ENCODE assay signal across 11 mouse cellular contexts in genomic region chr16:84042010-84042449, GRCm38 (mm10).
DNase-seq lines count a peak whose midpoint lies in the region; ATAC-seq and TF ChIP-seq lines count a peak whose summit lies in the region.
"Had no signal": no experiment of that assay in that cellular context is flagged by ENCODE, and none has a peak within 500 bp of the region (broad histone marks: within the 10 kb centered on the region; RNA-seq: fewer than 3 reads in every experiment).

No protein-coding gene starts in this region.

- 82% methylated on average over 4 of the region's 4 CpGs for WGBS in midbrain, embryonic 12.5 days
- WGBS in midbrain, embryonic 10.5 days, result 88% methylated on average over 4 of the region's 4 CpGs
- WGBS in forebrain, embryonic 15.5 days, result 29% methylated on average over 4 of the region's 4 CpGs
- 84% methylated on average over 4 of the region's 4 CpGs for WGBS in heart, embryonic 11.5 days (ENCODE audit: insufficient replicate concordance)
- 78% methylated on average over 4 of the region's 4 CpGs for WGBS in kidney, embryonic 15.5 days
- WGBS in lung, adult 2 months, result 66% methylated on average over 4 of the region's 4 CpGs

- H3K27ac ChIP-seq in midbrain, embryonic 12.5 days (replicated peaks), result no peak overlapping the region
- no peak overlapping the region for H3K27ac ChIP-seq in midbrain, embryonic 10.5 days (replicated peaks)
- H3K27ac ChIP-seq in forebrain, embryonic 15.5 days (replicated peaks), result peak overlapping the region; percentile 33; the same call in 1 of the 2 replicates
- no peak overlapping the region for H3K27ac ChIP-seq in heart, embryonic 11.5 days (ENCODE audit: low read depth, low read length)
- H3K27ac ChIP-seq in kidney, embryonic 15.5 days, result no peak overlapping the region

- TF ChIP-seq POLR2A in lung, adult 2 months (IDR thresholded peaks at IDR 0.05; ENCODE audit: borderline replicate concordance, extremely low read depth, low read depth, low read length), result no peak

- no peaks in the 10 kb centered on the region for H3K9me3 ChIP-seq in midbrain, embryonic 12.5 days
- H3K9me3 ChIP-seq in midbrain, embryonic 10.5 days (replicated peaks), result no peaks in the 10 kb centered on the region
- no peaks in the 10 kb centered on the region for H3K9me3 ChIP-seq in forebrain, embryonic 15.5 days
- H3K9me3 ChIP-seq in heart, embryonic 11.5 days (replicated peaks; ENCODE audit: control insufficient read depth, low read length), result no peaks in the 10 kb centered on the region
- no peaks in the 10 kb centered on the region for H3K9me3 ChIP-seq in kidney, embryonic 15.5 days (replicated peaks)

- no peak overlapping the region for H3K4me2 ChIP-seq in midbrain, embryonic 12.5 days (replicated peaks)
- H3K4me2 ChIP-seq in forebrain, embryonic 15.5 days (replicated peaks), result 0 out of 2 replicates have a peak overlapping the region, but pooled peaks have one; percentile 17
- H3K4me2 ChIP-seq in heart, embryonic 11.5 days, result no peak overlapping the region
- H3K4me2 ChIP-seq in kidney, embryonic 15.5 days, result no peak overlapping the region

- peak; percentile 45; the same call in 1 of the 2 replicates for ATAC-seq in midbrain, embryonic 12.5 days (ENCODE audit: low FRiP score, low read depth)
- peak; percentile 96 for ATAC-seq in forebrain, embryonic 15.5 days (replicated peaks)
- no peak for ATAC-seq in heart, embryonic 11.5 days (replicated peaks; ENCODE audit: insufficient number of reproducible peaks, low FRiP score, low TSS enrichment)
- ATAC-seq in kidney, embryonic 15.5 days (replicated peaks; ENCODE audit: low FRiP score), result no peak
- ATAC-seq: lung, postnatal 0 days had no signal

- H3K4me3 ChIP-seq in midbrain, embryonic 12.5 days, result no peak overlapping the region
- H3K4me3 ChIP-seq in midbrain, embryonic 10.5 days, result no peak overlapping the region
- no peak overlapping the region for H3K4me3 ChIP-seq in forebrain, embryonic 15.5 days
- H3K4me3 ChIP-seq in heart, embryonic 11.5 days (ENCODE audit: low read depth, low read length), result no peak overlapping the region
- no peak overlapping the region for H3K4me3 ChIP-seq in kidney, embryonic 15.5 days (replicated peaks)
- H3K4me3 ChIP-seq in lung, adult 2 months (replicated peaks; ENCODE audit: extremely low read depth, low read depth, low read length), result no peak overlapping the region

- no peak for DNase-seq in midbrain, embryonic 10.5 days (ENCODE audit: low spot score)
- DNase-seq in left cerebral cortex, adult 11 months (ENCODE audit: low spot score), result peak; percentile 26
- DNase-seq in right cerebral cortex, postnatal 36 days (ENCODE audit: low spot score in 2 of 2), result peak; percentile 18 to 32
- no peak for DNase-seq in lung, adult 2 months
- DNase-seq: embryo, embryonic 11 days had no signal

- H3K9ac ChIP-seq in midbrain, embryonic 12.5 days (replicated peaks), result no peak overlapping the region
- no peak overlapping the region for H3K9ac ChIP-seq in forebrain, embryonic 15.5 days (replicated peaks)
- no peak overlapping the region for H3K9ac ChIP-seq in heart, embryonic 11.5 days (ENCODE audit: low read depth, low read length)
- H3K9ac ChIP-seq in kidney, embryonic 15.5 days, result no peak overlapping the region

- H3K36me3 ChIP-seq in midbrain, embryonic 12.5 days, result no peaks in the 10 kb centered on the region
- no peaks in the 10 kb centered on the region for H3K36me3 ChIP-seq in midbrain, embryonic 10.5 days
- H3K36me3 ChIP-seq in forebrain, embryonic 15.5 days, result no peaks in the 10 kb centered on the region
- H3K36me3 ChIP-seq in heart, embryonic 11.5 days (ENCODE audit: control insufficient read depth, insufficient read depth, low read length), result no peaks in the 10 kb centered on the region
- no peaks in the 10 kb centered on the region for H3K36me3 ChIP-seq in kidney, embryonic 15.5 days
- H3K36me3 ChIP-seq: G1E had no signal

- H3K4me1 ChIP-seq in midbrain, embryonic 12.5 days, result no peaks in the 10 kb centered on the region
- H3K4me1 ChIP-seq in midbrain, embryonic 10.5 days, result no peaks in the 10 kb centered on the region
- H3K4me1 ChIP-seq in forebrain, embryonic 15.5 days, result peaks cover 12% of the 10 kb centered on the region
- H3K4me1 ChIP-seq in heart, embryonic 11.5 days (ENCODE audit: control insufficient read depth, insufficient read depth, low read length), result no peaks in the 10 kb centered on the region
- H3K4me1 ChIP-seq in kidney, embryonic 15.5 days, result no peaks in the 10 kb centered on the region
- no peaks in the 10 kb centered on the region for H3K4me1 ChIP-seq in lung, adult 2 months (ENCODE audit: control insufficient read depth, insufficient read depth, low read length)

- H3K27me3 ChIP-seq in midbrain, embryonic 12.5 days, result no peaks in the 10 kb centered on the region
- no peaks in the 10 kb centered on the region for H3K27me3 ChIP-seq in midbrain, embryonic 10.5 days (ENCODE audit: low read depth, poor library complexity, severe bottlenecking)
- no peaks in the 10 kb centered on the region for H3K27me3 ChIP-seq in forebrain, embryonic 15.5 days
- H3K27me3 ChIP-seq in heart, embryonic 11.5 days (ENCODE audit: control insufficient read depth, insufficient read depth, low read length), result no peaks in the 10 kb centered on the region
- H3K27me3 ChIP-seq in kidney, embryonic 15.5 days, result no peaks in the 10 kb centered on the region

- no peak for TF ChIP-seq CTCF in lung, adult 2 months (IDR thresholded peaks at IDR 0.05; ENCODE audit: insufficient read depth, low read length)

Comparison
In these comparisons a context has a peak if more than half of its experiments do, and no peak if none do; other contexts are left out.
1. ATAC-seq: peak in midbrain, embryonic 12.5 days (single experiment) and forebrain, embryonic 15.5 days (single experiment); none in heart, embryonic 11.5 days (single experiment) and kidney, embryonic 15.5 days (single experiment).
2. DNase-seq: peak in left cerebral cortex, adult 11 months (single experiment) and right cerebral cortex, postnatal 36 days (2 of 2); none in midbrain, embryonic 10.5 days (single experiment) and lung, adult 2 months (single experiment).